In the genomic region with DNA sequence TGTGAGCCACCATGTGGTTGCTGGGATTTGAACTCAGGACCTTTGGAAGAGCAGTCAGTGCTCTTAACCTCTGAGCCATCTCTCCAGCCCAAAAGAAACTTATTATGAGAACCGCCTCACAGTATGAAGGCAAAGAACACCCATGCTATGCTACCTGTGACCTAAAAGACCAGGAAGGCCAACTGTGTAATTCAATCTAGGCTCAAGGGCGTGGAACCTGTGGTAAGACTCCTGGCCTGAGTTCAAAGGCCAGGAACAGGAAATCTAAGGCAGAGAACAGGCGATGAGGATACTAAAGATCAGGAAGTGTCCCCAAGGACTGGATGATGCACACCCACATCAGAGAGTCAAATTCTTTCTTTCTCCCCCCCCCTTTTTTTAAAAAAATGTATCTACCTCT, we compare ENCODE assay signal across 29 mouse cellular contexts. TPM values are rescaled to one million over a fixed set of nuclear protein-coding genes. Genes with fewer than 3 reads are reported as not detected.
"Had no signal": no experiment of that assay in that cellular context is flagged by ENCODE, and none has a peak within 500 bp of the region (broad histone marks: within the 10 kb centered on the region; RNA-seq: fewer than 3 reads in every experiment).

No protein-coding gene starts in this region.

- H3K36me3 ChIP-seq: hindbrain, embryonic 12.5 days; liver, embryonic 15.5 days had no signal

- ATAC-seq: hindbrain, embryonic 16.5 days; inflammation-experienced regulatory T-cells, adult 6 months had no signal

- H3K4me3 ChIP-seq: gastrocnemius, adult 2 months; heart, embryonic 10.5 days; heart, embryonic 12.5 days; hindbrain, embryonic 10.5 days; hindbrain, embryonic 12.5 days; kidney, embryonic 15.5 days; layer of hippocampus, adult 2 months; limb, embryonic 10.5 days; limb, embryonic 12.5 days; liver, embryonic 13.5 days; liver, embryonic 15.5 days had no signal

- H3K27me3 ChIP-seq: heart, embryonic 12.5 days; hindbrain, embryonic 12.5 days; kidney, embryonic 15.5 days; limb, embryonic 12.5 days; liver, embryonic 13.5 days; liver, embryonic 15.5 days had no signal

- H3K4me1 ChIP-seq: heart, embryonic 10.5 days; heart, embryonic 12.5 days; hindbrain, embryonic 10.5 days; hindbrain, embryonic 12.5 days had no signal

- H3K9ac ChIP-seq: heart, embryonic 12.5 days; hindbrain, embryonic 12.5 days; hindbrain, embryonic 14.5 days; kidney, embryonic 15.5 days; limb, embryonic 12.5 days; liver, embryonic 13.5 days; liver, embryonic 15.5 days had no signal

- H3K9me3 ChIP-seq: heart, embryonic 10.5 days; hindbrain, embryonic 10.5 days; hindbrain, embryonic 12.5 days; kidney, embryonic 15.5 days; limb, embryonic 10.5 days; liver, embryonic 13.5 days; liver, embryonic 15.5 days had no signal

- H3K27ac ChIP-seq: gastrocnemius, adult 2 months; heart, embryonic 10.5 days; hindbrain, embryonic 10.5 days; hindbrain, embryonic 12.5 days; hindbrain, embryonic 14.5 days; kidney, embryonic 15.5 days; kidney, postnatal 0 days; layer of hippocampus, adult 2 months; limb, embryonic 10.5 days; limb, embryonic 12.5 days; liver, embryonic 13.5 days; liver, embryonic 15.5 days had no signal

- DNase-seq: gastrocnemius, adult 2 months; gastrocnemius, postnatal 10 days; gastrocnemius, postnatal 25 days; heart, adult 18-20 months; heart, postnatal 10 days; heart, postnatal 4 days; kidney, adult 11 months; kidney, adult 2 months; kidney, adult 9 months; kidney, postnatal 14 days; kidney, postnatal 36 days; layer of hippocampus, postnatal 36 days; liver, embryonic 13.5 days had no signal

- H3K4me2 ChIP-seq: heart, embryonic 12.5 days; hindbrain, embryonic 12.5 days; hindbrain, embryonic 14.5 days; kidney, embryonic 15.5 days; limb, embryonic 12.5 days; liver, embryonic 11.5 days; liver, embryonic 13.5 days; liver, embryonic 15.5 days had no signal

RNA-seq across cellular contexts. Expression of gene Soat2, which starts 23.3 kb away (rescaled TPM):
- total RNA-seq: heart, adult 18-20 months; layer of hippocampus, adult 2 months; layer of hippocampus, postnatal 14 days; left cerebral cortex, postnatal 14 days had no signal
- polyA plus RNA-seq: hindbrain, embryonic 14.5 days; hindbrain, embryonic 16.5 days; limb, embryonic 12.5 days had no signal

RNA-seq across cellular contexts. Expression of gene Igfbp6, which starts 29.4 kb away (rescaled TPM):
- polyA plus RNA-seq: hindbrain, embryonic 10.5 days; hindbrain, embryonic 12.5 days had no signal
